Mouse (Mus musculus) midbrain, postnatal 0 days (tissue): Measurements from ENCODE around the gene Zfp978. TPM values are rescaled to one million over a fixed set of nuclear protein-coding genes. Genes with fewer than 3 reads are reported as not detected.
"Not testable (repeated sequence)": the region's sequence is repeated elsewhere in the genome, so short reads cannot be mapped to it uniquely, and the experiment has no call there.

Experiments used
- ATAC-seq: fragments of 200-750 bp; cut with Nextera tagmentation; 2 replicates; pipeline ENCODE4 v1.8.0; 2017; ENCODE audit warnings: moderate number of reproducible peaks, mild to moderate bottlenecking, moderate TSS enrichment, moderate library complexity; ENCODE audit not compliant: low FRiP score
- DNase-seq: peaks from one replicate; pipeline ENCODE4 v3.0.0-alpha.2; 2015; ENCODE audit warnings: low spot score
- H3K27ac ChIP-seq: fragments of 300-500 bp; sonication (generic); 2 replicates; pipeline ENCODE4 v1.5.1; 2014; ENCODE audit warnings: low read depth, mild to moderate bottlenecking, low read length, mixed read lengths
- H3K27me3 ChIP-seq: fragments of 300-500 bp; sonication (generic); 2 replicates; pipeline ENCODE4 v1.6.1; 2014; ENCODE audit warnings: low read length, control low read depth, mixed read lengths; ENCODE audit not compliant: insufficient read depth
- H3K36me3 ChIP-seq: fragments of 300-500 bp; sonication (generic); 2 replicates; pipeline ENCODE4 v1.6.1; 2014; ENCODE audit warnings: low read length, control low read depth, mixed read lengths; ENCODE audit not compliant: insufficient read depth
- H3K4me1 ChIP-seq: fragments of 300-500 bp; sonication (generic); 2 replicates; pipeline ENCODE4 v1.6.1; 2014; ENCODE audit warnings: mild to moderate bottlenecking, control low read depth, antibody characterized with exemption, low read length, mixed read lengths; ENCODE audit not compliant: insufficient read depth
- H3K4me2 ChIP-seq: fragments of 300-500 bp; sonication (generic); 2 replicates; pipeline ENCODE4 v1.6.1; 2014; ENCODE audit warnings: low read depth, mild to moderate bottlenecking, low read length, mixed read lengths; ENCODE audit not compliant: poor library complexity, severe bottlenecking
- H3K4me3 ChIP-seq: fragments of 300-500 bp; sonication (generic); 2 replicates; pipeline ENCODE4 v1.5.1; 2014; ENCODE audit warnings: low read depth, mild to moderate bottlenecking, low read length, moderate library complexity
- H3K9ac ChIP-seq: fragments of 300-500 bp; sonication (generic); replicated peaks from 2 replicates; pipeline ENCODE4 v1.6.1; 2014; ENCODE audit warnings: mild to moderate bottlenecking, low read length, moderate library complexity, mixed read lengths; ENCODE audit not compliant: poor library complexity, severe bottlenecking
- H3K9me3 ChIP-seq: fragments of 300-500 bp; sonication (generic); 2 replicates; pipeline ENCODE4 v1.6.1; 2016; ENCODE audit warnings: low read length, control low read depth
- WGBS: fragments of 180-500 bp; shearing (Covaris S2); extraction: QIAGEN DNeasy Blood & Tissue Kit; methylation state at CpG from one replicate; pipeline ENCODE4 v1.1.7; 2014; 5-methylcytosine and 5-hydroxymethylcytosine counted together
- polyA plus RNA-seq: library from polyadenylated mRNA; unstranded; fragments of >200 nt; fragmentation: Nextera tagmentation; extraction: Ambion mirVana; gene quantifications from 2 replicates; pipeline ENCODE4 v1.2.1, GENCODE M21; 2015
- total RNA-seq: library from RNA; depleted of rRNA; stranded (reverse); fragments of >200 nt; gene quantifications from 2 replicates; pipeline ENCODE4 v1.2.3, GENCODE M21; 2014

Zfp978 gene
- total and polyA plus RNA-seq, 2 experiments from 2014 or later: not detected

GRCm38 (mm10) chr4:147356042-147356441, 5.1 kb upstream of the Zfp978 start:
- not testable (repeated sequence) for H3K4me1 ChIP-seq, H3K9ac ChIP-seq, H3K36me3 ChIP-seq, H3K27me3 ChIP-seq, H3K27ac ChIP-seq, H3K4me3 ChIP-seq, H3K4me2 ChIP-seq, DNase-seq, ATAC-seq
- no CpG with 5 or more reads among the region's 3 CpGs for WGBS
- H3K9me3 ChIP-seq: peaks cover 10% of the 10 kb centered on the region

GRCm38 (mm10) chr4:147357195-147357594, 3.9 kb upstream of the Zfp978 start:
- H3K4me1 ChIP-seq, H3K36me3 ChIP-seq, H3K9ac ChIP-seq, H3K27ac ChIP-seq, ATAC-seq, DNase-seq, H3K9me3 ChIP-seq, H3K4me2 ChIP-seq, H3K4me3 ChIP-seq, H3K27me3 ChIP-seq: not testable (repeated sequence)
- no CpG with 5 or more reads among the region's 2 CpGs for WGBS

GRCm38 (mm10) chr4:147361872-147362271, 769 bp downstream of the Zfp978 start:
- not testable (repeated sequence) for H3K4me2 ChIP-seq, DNase-seq, H3K9ac ChIP-seq, H3K4me3 ChIP-seq, H3K27me3 ChIP-seq, H3K4me1 ChIP-seq, H3K36me3 ChIP-seq, H3K27ac ChIP-seq, H3K9me3 ChIP-seq, ATAC-seq
- no CpG with 5 or more reads among the region's 1 CpGs for WGBS

- not testable (repeated sequence) for H3K4me3 ChIP-seq, H3K36me3 ChIP-seq, H3K9ac ChIP-seq, H3K4me2 ChIP-seq, H3K27ac ChIP-seq, H3K9me3 ChIP-seq, DNase-seq, H3K27me3 ChIP-seq, H3K4me1 ChIP-seq
- no CpG with 5 or more reads among the region's 2 CpGs for WGBS
- peak; percentile 70 for ATAC-seq
Measured at GRCm38 (mm10) chr4:147369564-147369963, 8.5 kb downstream of the Zfp978 start.

GRCm38 (mm10) chr4:147383199-147383598, 22.1 kb downstream of the Zfp978 start:
- H3K36me3 ChIP-seq, H3K4me2 ChIP-seq, H3K9ac ChIP-seq, DNase-seq, H3K27me3 ChIP-seq, ATAC-seq, H3K4me1 ChIP-seq, H3K27ac ChIP-seq, H3K9me3 ChIP-seq, H3K4me3 ChIP-seq: not testable (repeated sequence)
- 83% methylated on average over 2 of the region's 4 CpGs for WGBS

GRCm38 (mm10) chr4:147397201-147397600, 36.1 kb downstream of the Zfp978 start:
- H3K27ac ChIP-seq, DNase-seq, H3K27me3 ChIP-seq, H3K4me1 ChIP-seq, H3K4me2 ChIP-seq, H3K4me3 ChIP-seq, ATAC-seq, H3K36me3 ChIP-seq, H3K9ac ChIP-seq: not testable (repeated sequence)
- 93% methylated on average over 3 of the region's 3 CpGs for WGBS
- peaks cover 39% of the 10 kb centered on the region for H3K9me3 ChIP-seq

- H3K27me3 ChIP-seq, DNase-seq, H3K36me3 ChIP-seq, H3K4me3 ChIP-seq, H3K4me1 ChIP-seq, H3K9ac ChIP-seq, ATAC-seq, H3K4me2 ChIP-seq, H3K27ac ChIP-seq: not testable (repeated sequence)
- 79% methylated on average over 6 of the region's 6 CpGs for WGBS
- H3K9me3 ChIP-seq: peaks cover 44% of the 10 kb centered on the region
Measured at GRCm38 (mm10) chr4:147397934-147398682, 37.0 kb downstream of the Zfp978 start.

GRCm38 (mm10) chr4:147398741-147399140, 37.6 kb downstream of the Zfp978 start:
- peaks cover 50% of the 10 kb centered on the region for H3K9me3 ChIP-seq
- H3K27ac ChIP-seq, ATAC-seq, H3K4me1 ChIP-seq, H3K27me3 ChIP-seq, H3K4me2 ChIP-seq, DNase-seq, H3K36me3 ChIP-seq, H3K4me3 ChIP-seq, H3K9ac ChIP-seq: not testable (repeated sequence)
- 89% methylated on average over 1 of the region's 1 CpGs for WGBS

GRCm38 (mm10) chr4:147399505-147399904, 38.4 kb downstream of the Zfp978 start:
- DNase-seq, H3K36me3 ChIP-seq, H3K4me1 ChIP-seq, H3K4me2 ChIP-seq, ATAC-seq, H3K27ac ChIP-seq, H3K27me3 ChIP-seq, H3K9ac ChIP-seq, H3K4me3 ChIP-seq: not testable (repeated sequence)
- peaks cover 57% of the 10 kb centered on the region for H3K9me3 ChIP-seq
- WGBS: 75% methylated on average over 3 of the region's 3 CpGs
